Mouse (Mus musculus): ENCODE measurements at regions not wholly inside any gene's neighbourhood (a gene's known extent, or its start where the extent isn't known, plus 50 kb on each side); places are given as distances from the start of the nearest gene placed in this dataset.

DNA sequence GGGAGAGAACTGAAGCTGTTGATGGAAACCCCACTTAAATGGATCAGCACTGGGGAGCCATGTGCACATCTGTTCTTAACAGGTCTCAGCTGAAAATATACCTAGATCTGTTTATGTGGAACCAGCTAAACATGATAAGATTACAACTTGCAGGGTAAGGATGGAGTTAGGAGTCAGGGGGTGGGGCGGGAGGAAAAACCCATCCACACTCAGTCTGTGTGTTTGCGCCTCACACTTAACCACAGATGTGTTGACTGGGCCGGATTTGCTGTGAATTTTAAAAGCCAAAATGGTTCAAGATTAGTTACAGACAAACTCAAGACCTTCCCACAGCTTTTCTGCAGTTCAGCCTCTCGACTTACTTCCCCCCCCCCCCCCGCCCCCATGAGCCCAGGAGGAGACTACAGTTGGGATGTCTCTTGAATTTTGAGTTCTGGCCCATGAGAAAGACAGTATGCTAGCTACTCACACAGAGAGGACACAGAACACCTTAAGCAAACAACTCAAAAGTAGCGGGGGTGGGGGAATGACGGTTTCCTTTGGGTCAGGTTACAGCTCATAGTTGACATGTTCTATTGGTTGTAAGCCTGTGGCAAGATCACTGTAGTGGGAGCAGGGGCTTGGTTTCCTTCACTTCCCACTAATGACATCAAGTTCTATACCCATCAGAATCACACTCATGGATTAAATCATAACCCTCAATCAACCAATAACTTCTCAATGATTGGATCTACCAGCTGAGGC lies 209.1 kb downstream of the Bcl2l11 start:
- no peak for DNase-seq (ENCODE audit: low spot score)

DNA sequence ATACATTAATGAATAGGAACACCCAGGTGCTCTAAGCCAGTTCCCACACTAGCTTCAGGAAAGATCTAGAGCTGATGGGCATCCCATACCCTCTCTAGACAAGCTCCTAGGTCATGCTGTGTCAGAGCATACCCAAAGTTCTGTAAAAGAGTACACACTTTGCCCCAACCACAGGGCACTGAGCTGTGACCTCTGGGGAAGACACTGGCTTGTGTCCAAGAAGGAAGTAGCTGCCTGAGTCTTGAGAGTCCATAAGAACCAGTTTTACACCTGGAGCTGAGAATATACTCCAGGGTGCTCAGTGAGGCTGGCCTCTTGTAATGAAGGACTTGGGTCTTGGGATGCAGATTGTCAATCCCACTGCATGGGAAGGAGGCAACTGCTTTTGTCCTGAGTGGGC lies 211.4 kb downstream of the Bcl2l11 start:
- no peak for DNase-seq (ENCODE audit: low spot score)

DNA sequence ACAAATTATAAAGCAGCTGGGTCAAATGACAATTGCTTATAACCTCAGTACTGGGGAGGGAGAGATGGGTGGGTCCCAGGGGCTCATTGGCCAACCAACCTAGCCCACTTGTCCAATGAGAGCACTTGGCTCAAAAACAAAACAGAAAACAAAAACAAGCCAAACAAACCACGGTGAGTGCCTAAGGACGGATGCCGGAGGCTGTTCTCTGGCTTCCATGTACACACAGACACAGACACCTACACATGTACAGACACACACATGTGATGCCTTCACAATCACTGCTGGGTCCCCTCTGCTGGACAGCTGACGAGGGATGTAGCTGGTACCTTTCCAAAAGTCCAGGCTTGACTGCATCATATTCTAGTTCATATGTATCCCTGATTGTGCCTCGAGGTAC lies 212.0 kb downstream of the Bcl2l11 start:
- no peak for DNase-seq (ENCODE audit: low spot score)

DNA sequence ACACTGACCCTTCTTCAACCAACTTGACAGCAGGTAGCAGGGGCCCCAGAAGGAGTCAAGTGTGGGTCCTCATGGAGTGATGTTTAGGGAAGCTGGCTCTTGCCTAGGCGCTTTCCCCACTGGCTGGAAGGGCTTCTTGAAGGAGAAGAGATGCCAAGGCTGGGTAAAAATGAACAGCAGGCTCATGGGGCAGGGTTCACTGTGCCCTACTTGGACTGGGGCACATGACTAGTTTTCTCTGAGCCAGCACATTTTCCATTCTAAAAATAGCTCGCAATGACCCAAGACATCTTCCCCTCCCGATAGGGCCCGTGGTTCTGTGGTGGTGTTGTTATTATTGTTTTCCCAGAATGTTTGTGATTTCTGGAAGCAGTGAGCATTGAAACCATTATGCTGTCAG lies 212.6 kb downstream of the Bcl2l11 start:
- DNase-seq (ENCODE audit: low spot score) = no peak

DNA sequence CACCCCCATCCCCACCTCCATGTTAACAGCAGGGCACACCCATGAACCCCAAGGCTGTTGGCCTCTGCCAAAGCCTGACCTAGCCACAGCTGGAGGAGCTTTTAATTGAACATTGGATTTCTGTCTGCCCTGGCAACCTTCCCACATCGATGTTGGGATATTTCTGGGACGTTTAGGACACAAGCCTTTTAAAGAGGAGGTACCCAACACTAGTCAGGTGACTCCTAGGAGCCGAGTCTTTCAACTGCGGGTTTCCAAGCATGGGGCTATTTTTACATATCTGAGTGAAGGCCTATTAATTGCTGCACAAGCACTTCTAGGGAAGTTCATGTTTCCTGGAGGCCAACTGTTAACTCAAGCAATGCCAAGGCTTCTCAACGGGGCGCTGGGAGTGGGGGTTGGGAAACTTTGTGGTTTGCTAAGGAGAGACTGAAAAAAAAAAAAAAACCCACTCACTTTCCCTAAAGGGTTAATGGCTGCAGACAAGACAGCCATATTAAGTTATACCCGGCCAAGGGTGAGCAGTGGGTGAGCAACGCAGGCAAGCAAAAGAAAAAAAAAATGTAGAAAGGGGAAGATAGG lies 213.3 kb downstream of the Bcl2l11 start:
- DNase-seq (ENCODE audit: low spot score) = no peak

DNA sequence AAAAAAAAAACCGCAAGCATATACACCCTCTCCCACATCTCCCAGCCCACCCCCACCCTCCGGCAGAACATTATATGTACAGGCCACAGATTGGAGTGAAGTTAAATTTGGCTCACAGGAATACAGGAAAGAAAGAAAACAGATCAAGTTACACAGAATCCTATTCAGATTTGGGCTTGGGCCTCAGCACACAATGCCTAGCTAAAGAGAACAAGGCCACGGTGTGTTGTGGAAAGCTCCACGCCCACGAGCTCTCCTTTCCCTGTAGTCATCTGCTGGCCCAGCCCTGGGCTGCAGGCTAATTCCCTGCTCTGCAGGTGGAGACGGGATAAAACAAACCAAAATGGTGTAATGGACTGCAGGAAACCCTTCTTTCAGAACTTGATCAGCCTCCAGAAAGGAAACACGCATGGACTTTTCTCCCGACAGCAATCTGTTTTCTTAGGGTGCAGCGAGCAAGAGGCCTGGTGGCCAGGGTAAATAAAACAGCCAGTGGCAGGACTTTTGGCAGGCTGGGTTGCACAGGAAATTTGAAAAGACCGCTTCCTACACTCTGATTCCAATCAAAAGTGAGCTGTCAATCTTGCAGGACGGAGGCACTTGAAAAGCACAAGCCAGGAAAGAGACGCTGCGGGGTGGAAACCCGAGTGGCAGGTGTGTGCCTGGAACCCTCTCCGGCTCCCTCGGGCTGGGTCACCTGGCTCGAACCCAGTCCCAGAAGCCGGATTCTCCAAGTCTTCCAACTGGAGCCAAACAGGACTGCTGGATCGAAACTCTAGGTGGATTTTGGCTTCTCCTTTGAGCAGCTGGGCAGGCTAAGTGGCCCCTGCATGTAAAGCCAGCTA lies 214.0 kb downstream of the Bcl2l11 start:
- no peak for DNase-seq (ENCODE audit: low spot score)

DNA sequence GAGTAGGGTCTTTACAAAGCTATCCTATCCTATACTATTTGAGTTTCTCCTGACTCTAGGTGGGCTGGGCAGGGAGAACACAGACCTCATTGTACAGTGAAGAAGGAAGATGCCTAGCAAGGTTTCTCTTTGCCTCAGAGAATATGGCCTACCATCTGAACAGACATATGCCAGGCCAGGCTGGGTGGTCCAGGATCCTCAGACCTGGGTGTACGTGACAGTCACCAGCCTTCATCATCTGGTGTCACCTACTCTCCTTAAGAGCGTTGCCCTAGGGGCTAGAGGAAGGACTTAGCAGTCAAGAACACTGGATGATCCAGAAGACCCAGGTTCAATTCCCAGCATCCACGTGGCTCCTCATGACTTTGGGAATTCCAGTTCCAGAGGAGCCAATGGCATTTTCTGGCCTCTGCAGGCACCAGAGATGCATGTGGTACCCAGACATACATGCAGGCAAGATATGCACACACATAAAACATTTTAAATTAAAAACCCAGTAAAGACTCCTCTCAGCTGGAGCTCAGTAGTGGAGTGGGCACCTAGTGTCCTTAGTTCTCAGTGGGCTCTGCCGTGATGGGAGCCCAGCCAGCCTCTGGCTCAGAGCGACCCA lies 214.9 kb downstream of the Bcl2l11 start:
- DNase-seq (ENCODE audit: low spot score) = no peak

DNA sequence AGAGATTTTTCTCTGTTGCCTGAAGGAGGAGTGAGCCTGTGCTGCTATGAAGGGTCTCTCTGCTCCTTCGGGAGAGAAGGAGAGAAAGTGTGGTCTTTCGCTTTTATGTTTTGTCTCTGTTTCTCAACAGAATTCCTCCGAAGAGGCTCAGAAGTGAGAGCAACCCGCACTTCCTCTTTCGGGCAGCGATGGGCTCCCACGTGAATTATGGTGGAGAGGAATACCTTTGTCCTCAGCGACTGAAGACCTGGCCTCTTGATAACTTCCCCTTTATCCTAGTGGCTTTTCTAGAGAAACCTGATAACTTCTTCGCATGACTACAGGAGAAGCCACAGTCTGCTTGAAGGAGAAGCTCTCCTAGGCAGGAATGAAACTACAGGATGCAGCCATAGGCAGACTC lies 216.4 kb downstream of the Bcl2l11 start:
- DNase-seq (ENCODE audit: low spot score) = no peak

DNA sequence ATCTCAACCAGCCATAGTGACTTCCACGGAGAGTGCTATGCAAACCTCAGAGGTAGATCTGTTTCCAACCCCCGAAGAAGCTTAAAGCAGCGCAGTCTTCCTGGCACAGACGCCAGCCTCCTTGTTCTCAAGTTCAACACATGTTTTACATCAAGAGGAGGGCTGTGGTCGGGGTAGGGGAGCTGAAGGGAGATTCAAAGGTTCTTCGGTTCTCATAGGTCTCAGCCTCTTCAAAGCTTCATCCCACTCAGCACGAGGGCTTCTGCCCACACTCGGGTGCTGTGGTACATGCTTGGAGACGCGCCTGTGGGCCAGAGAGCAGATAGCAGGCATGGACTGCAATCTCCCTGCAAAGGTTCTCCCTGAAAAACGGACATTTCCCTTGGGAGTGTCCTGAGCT lies 219.7 kb downstream of the Bcl2l11 start:
- no peak for DNase-seq (ENCODE audit: low spot score)

DNA sequence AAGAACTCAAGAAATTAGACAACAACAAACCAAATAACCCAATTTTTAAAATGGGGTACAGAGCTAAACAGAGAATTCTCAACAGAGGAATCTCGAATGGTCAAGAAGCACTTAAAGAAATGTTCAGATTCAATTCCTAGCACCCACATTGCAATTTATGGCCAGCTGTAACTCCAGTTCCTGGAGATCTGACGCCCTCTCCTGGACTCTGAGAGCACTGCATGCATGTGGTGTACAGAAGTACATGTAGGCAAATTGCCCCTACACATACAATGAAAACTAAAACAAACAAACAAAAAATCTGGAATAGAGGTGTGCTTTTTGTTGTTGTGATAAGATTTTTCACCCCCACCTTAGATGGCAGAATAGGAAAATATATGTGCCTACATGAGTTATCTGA lies 222.7 kb downstream of the Bcl2l11 start:
- DNase-seq (ENCODE audit: low spot score) = no peak

DNA sequence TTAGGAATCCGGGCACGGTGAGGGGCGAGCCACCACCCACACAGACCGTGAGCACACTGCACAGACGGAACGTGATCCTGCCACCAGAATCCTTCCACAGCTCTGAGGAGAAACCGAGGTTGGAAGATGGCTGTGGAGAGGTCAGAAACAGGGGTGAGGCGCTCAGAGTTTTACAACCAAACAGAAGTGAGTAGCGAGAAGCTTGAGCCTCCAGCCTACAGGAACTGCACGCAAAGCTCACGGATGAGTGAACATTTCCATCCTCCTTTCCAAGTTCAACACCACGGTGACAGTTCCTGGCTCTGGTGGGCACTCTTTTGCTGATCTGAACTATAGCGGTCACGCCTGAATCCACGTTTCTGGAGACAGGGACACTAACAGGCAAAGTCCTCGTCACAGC lies 225.6 kb downstream of the Bcl2l11 start:
- no peak for DNase-seq (ENCODE audit: low spot score)

DNA sequence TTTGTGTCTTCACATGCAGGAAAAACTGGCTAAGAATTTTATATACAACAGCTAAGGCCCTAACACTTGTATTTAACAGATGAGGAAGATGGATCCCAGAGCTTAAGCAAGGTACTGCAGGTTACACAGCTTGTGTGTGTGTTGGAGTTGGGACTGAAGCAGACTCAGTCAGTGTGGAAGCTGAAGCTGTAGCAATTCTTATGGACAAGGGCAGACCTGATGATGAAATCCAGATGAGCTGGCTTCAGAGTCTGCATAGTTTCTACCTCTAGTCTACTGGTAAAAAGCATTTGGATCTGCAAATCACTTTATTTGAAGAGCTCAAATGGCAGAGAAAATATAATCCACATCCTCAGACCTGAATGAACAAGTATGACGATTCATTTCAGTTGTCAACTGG lies 226.7 kb downstream of the Bcl2l11 start:
- DNase-seq (ENCODE audit: low spot score) = no peak

DNA sequence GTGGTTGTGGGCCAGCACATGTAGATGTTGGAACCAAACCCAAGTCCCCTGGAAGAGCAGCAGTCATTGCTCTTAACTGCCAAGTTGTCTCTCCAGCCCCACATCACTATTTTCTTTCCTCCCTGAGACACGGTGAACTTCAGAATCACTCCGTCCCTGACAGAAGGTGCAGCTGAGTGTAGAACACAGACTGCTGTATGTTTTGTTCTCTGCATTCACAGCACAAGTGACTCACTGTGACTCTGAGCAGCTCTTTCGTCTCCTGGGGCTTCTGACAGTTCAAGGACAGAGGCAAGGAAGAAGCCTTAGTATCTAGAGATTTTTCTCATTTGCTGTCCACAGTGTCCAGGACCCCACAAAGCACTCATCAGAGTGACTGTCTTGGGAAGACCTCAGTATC lies 227.6 kb downstream of the Bcl2l11 start:
- no peak for DNase-seq (ENCODE audit: low spot score)

DNA sequence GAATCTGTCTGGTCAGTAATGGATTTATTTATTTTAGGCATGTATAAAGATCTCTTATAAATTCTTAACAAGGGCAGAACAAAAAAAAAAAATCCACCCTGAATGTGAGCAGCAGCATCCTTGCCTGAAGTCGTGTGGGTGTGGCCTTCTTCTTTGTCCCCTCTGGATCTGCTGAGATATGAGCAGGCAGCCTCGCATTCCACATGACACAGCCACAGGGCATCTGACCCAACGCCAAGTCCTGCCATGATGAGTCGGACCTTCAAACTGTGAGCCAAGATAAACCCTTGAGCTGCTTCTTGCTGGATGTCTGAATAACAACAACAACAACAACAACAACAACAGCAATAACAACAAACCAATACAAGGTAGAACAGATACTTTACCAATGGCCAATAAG lies 230.5 kb downstream of the Bcl2l11 start:
- no peak for DNase-seq (ENCODE audit: low spot score)

DNA sequence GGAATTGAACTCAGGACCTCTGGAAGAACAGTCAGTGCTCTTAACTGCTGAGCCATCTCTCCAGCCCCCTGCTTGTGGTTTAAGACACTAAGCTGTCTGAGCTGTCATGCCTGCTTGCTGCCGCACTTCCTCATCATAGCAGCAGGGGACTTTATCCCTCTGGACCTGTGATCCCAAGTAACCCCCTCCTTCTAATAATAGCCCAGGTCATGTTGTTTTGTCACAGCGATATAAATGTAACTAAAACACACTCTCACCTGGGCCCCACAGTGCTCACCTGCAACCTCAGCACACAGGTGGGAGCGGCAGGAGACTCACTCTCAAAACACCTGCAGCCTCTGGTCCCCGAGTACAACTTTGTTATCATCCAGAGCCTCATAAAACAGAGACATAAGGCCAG lies 231.9 kb upstream of the Spdye4c start:
- no peak for DNase-seq (ENCODE audit: low spot score)

DNA sequence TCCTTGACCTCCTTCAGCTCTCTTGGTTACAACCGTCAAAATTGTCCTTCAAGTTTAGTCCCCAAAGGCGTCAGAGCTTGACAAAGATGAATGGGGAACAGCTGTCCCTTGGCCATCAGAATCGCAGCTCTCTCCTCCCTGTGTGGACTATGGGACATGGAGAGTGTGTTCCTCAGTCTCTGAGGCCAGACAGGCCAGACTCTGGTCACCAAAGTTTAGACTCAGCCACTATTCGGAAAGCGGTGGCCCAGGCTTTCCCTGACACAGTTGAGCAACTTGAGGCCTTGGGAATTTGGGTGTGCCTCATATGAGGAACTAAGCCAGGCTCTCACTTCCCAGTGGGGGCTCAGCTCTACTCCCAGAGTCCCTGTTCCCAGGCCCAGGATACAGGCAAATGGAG lies 230.5 kb upstream of the Spdye4c start:
- no peak for DNase-seq (ENCODE audit: low spot score)

DNA sequence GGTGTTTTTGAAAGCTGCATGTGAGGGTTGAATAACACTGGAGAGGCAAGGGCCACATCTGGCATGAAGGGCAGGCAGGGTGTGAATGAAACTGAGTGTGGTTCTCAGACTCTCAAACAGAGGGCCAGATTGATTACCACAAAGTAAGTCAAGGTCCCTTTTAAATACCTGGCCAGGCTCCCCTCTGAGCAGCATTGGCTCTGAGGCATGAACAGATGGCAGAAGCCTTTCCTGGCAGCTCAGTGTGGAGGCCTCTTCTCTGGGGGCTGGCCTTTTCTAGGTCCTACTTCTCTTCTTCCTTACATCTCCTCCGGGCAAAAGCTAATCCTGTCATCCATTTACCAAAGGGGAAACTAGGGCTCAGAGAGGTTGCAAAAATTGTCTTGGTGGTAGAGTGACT lies 229.6 kb upstream of the Spdye4c start:
- no peak for DNase-seq (ENCODE audit: low spot score)

DNA sequence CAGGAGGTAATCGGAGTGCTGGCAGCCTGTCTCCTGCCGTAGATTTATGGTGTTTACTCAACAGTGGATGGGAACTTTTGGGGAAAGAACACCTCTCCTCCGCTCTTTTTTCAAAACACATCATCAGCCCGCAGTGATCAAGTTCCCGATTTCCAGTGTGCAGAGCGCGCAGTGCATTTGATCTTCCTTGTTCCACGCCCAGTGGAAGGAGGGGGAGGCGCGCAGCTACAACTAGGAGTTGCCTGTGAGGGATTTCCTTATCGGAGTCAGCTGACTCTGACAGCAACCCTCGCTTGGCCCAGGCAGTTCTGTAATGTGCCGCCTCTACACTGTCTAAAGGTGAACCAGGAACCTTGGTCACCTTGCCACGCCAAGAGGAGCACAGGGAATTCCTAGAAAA lies 226.8 kb upstream of the Spdye4c start:
- no peak for DNase-seq (ENCODE audit: low spot score)

DNA sequence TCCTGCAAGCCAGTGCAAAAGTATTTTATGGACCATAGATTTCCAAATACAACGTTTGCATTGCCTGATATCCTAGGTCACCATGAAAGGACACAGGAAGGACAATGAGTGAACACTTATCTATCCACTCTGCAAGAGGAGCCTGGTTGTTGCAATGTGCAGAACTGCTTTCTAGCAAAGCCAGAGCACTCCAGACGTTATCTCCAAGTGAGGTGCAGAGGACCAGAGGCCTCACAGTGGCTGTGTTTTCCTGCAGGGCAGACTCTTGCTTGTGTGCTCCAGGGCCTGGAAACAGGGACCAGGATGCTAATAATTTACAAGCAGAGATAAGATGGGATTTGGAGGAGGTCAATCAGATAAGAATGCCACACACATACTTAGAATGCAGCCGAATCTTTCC lies 226.0 kb upstream of the Spdye4c start:
- no peak for DNase-seq (ENCODE audit: low spot score)

DNA sequence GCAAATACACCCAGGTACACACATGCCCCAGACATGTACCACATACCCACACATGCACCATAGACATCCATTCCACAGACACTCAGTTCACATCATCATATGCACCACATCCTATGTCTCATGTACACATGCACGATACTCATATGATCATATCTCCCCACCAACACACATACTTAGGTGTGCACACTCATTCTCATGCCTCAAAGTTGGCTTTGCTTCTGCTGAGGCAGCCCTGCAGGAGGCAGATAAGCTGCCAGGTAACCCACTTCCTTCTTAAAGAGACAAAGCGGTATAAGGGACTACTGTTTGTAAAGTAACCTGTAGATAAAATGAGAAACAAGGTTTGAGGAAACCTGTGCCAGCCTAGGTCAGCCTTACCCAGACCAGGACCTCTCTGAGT lies 225.2 kb upstream of the Spdye4c start:
- no peak for DNase-seq (ENCODE audit: low spot score)

DNA sequence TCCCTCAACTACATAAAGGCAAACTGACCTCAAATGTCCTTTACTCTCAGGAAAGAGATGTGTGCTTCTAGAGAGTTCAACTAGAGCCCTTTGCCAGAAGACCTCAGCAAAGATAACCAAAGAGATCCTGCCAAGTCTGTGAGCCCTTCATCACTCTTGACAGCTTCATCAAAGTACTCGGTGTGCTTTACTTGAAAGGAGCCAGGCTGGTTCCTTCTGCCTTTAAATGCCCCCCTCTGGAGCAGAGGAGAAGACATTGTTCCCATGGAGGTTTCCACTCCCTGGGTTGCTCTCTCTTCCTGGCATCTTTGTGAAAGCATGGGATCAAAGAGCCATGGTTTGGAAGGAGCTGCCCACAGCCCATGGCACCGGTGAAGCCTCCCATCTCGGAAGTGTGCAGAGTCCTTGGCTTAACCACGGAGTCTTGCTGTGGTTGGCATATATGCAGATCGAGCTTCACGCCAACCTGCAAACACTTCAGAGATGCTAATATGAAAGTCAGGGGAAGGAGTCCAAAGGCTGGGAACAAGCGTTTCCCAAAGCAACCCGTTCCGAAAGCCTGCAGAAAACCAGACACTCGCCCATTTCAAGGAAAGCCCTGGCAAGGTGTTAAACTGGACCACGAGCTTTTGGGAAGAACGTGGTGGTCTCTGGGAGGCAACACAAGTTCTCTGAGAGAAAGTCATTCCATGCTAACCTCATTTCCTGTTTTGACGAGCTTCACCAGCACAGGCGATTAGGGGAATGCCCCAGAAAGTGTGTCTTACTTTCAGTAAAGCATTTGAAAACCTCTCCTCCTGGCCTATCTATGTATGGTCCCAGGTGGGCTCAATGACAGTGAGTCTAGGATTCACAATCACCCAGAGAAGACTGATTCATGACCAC lies 223.5 kb upstream of the Spdye4c start:
- DNase-seq (ENCODE audit: low spot score) = no peak

Data from left cerebral cortex, adult 11 months (tissue).